Mouse (Mus musculus) liver, embryonic 11.5 days (tissue): ENCODE results near the gene Sdk2. TPM values are rescaled to one million over a fixed set of nuclear protein-coding genes. Genes with fewer than 3 reads are reported as not detected.

Experiments
- ATAC-seq: fragments of 200-750 bp; cut with Nextera tagmentation; replicated peaks from 2 replicates; pipeline ENCODE4 v1.8.0; 2017; ENCODE audit warnings: moderate number of reproducible peaks, mild to moderate bottlenecking, moderate TSS enrichment, moderate library complexity; ENCODE audit not compliant: low FRiP score
- DNase-seq: peaks from one replicate; pipeline ENCODE4 v3.0.0-alpha.2; 2017; ENCODE audit warnings: low spot score
- H3K27ac ChIP-seq: fragments of 300-500 bp; sonication (generic); 2 replicates; pipeline ENCODE4 v1.5.1; 2014; ENCODE audit warnings: mild to moderate bottlenecking, low read depth, low read length, control low read depth
- H3K27me3 ChIP-seq: fragments of 300-500 bp; sonication (generic); replicated peaks from 2 replicates; pipeline ENCODE4 v1.6.1; 2014; ENCODE audit warnings: low read length, mixed read lengths; ENCODE audit not compliant: control insufficient read depth, insufficient read depth
- H3K36me3 ChIP-seq: fragments of 300-500 bp; sonication (generic); 2 replicates; pipeline ENCODE4 v1.6.1; 2014; ENCODE audit warnings: mild to moderate bottlenecking, low read length, moderate library complexity, mixed read lengths; ENCODE audit not compliant: control insufficient read depth, insufficient read depth
- H3K4me1 ChIP-seq: fragments of 300-500 bp; sonication (generic); replicated peaks from 2 replicates; pipeline ENCODE4 v1.6.1; 2014; ENCODE audit warnings: low read length, mixed read lengths; ENCODE audit not compliant: control insufficient read depth, insufficient read depth
- H3K4me2 ChIP-seq: fragments of 300-500 bp; sonication (generic); 2 replicates; pipeline ENCODE4 v1.6.1; 2014; ENCODE audit warnings: mild to moderate bottlenecking, control low read depth, moderate library complexity
- H3K4me3 ChIP-seq: fragments of 300-500 bp; sonication (generic); 2 replicates; pipeline ENCODE4 v1.5.1; 2014; ENCODE audit warnings: low read depth, low read length, control low read depth
- H3K9ac ChIP-seq: fragments of 300-500 bp; sonication (generic); 2 replicates; pipeline ENCODE4 v1.6.1; 2014; ENCODE audit warnings: low read depth, low read length, control low read depth
- H3K9me3 ChIP-seq: fragments of 300-500 bp; sonication (generic); 2 replicates; pipeline ENCODE4 v1.6.1; 2016; ENCODE audit warnings: low read length, inconsistent platforms, mixed read lengths; ENCODE audit not compliant: control insufficient read depth
- WGBS: fragments of 180-500 bp; shearing (Covaris S2); extraction: QIAGEN DNeasy Blood & Tissue Kit; methylation state at CpG from one replicate; pipeline ENCODE4 v1.1.7; 2014; 5-methylcytosine and 5-hydroxymethylcytosine counted together
- polyA plus RNA-seq: library from polyadenylated mRNA; unstranded; fragments of >200 nt; fragmentation: Nextera tagmentation; extraction: Ambion mirVana; gene quantifications from 2 replicates; pipeline ENCODE4 v1.2.1, GENCODE M21; 2014

Sdk2 gene
- polyA plus RNA-seq, 1 experiment from 2014 or later, result 1.9 TPM

GRCm38 (mm10) chr11:113726994-113727888 lies 339.6 kb downstream of the Sdk2 start:
- Histone ChIP-seq H3K4me3 (no peak overlapping the region), H3K9ac (no peak overlapping the region), H3K27me3 (no peaks in the 10 kb centered on the region), H3K4me2 (no peak overlapping the region), H3K27ac (no peak overlapping the region), H3K9me3 (no peaks in the 10 kb centered on the region), H3K4me1 (peaks cover 10% of the 10 kb centered on the region), H3K36me3 (peaks cover 29% of the 10 kb centered on the region)
- WGBS, result 93% methylated on average over 14 of the region's 14 CpGs
- DNase-seq (no peak), ATAC-seq (no peak)
